Mouse (Mus musculus) bone marrow macrophage, adult 2 months (primary cell): ENCODE results near the gene 1500009L16Rik.

ENCODE experiments used
- CTCF ChIP-seq: IDR thresholded peaks from 2 replicates; pipeline ENCODE4 v1.5.1; 2012; ENCODE audit warnings: low read depth, mild to moderate bottlenecking, low read length, moderate library complexity
- POLR2A ChIP-seq: IDR thresholded peaks from 2 replicates; pipeline ENCODE4 v1.6.1; 2012; ENCODE audit warnings: mild to moderate bottlenecking, low read depth, low read length, borderline replicate concordance

- TF ChIP-seq CTCF (no peak), POLR2A (no peak)
These were observed 84.6 kb downstream of the 1500009L16Rik start for GRCm38 (mm10) chr10:83807251-83807650.
